Mouse (Mus musculus) olfactory bulb, adult 2 months (tissue): ENCODE results near the gene Kcnj1. TPM values are rescaled to one million over a fixed set of nuclear protein-coding genes. Genes with fewer than 3 reads are reported as not detected.

Experiments
- H3K27ac ChIP-seq: fragments of 200-500 bp; 2 replicates; pipeline ENCODE4 v1.5.1; 2012; ENCODE audit warnings: low read depth, low read length; ENCODE audit not compliant: insufficient read depth
- H3K4me1 ChIP-seq: fragments of 200-500 bp; 2 replicates; pipeline ENCODE4 v1.6.1; 2012; ENCODE audit warnings: low read length; ENCODE audit not compliant: control insufficient read depth, insufficient read depth
- H3K4me3 ChIP-seq: fragments of 200-500 bp; 2 replicates; pipeline ENCODE4 v1.5.1; 2012; ENCODE audit warnings: mild to moderate bottlenecking, low read depth, low read length, moderate library complexity; ENCODE audit not compliant: insufficient read depth
- CTCF ChIP-seq: fragments of 200-500 bp; IDR thresholded peaks from 2 replicates; pipeline ENCODE4 v1.5.1; 2012; ENCODE audit warnings: low read depth, mild to moderate bottlenecking, low read length, moderate library complexity; ENCODE audit not compliant: insufficient read depth
- POLR2A ChIP-seq: fragments of 200-500 bp; IDR thresholded peaks from 2 replicates; pipeline ENCODE4 v1.6.1; 2012; ENCODE audit warnings: mild to moderate bottlenecking, low read depth, low read length, moderate library complexity; ENCODE audit not compliant: insufficient read depth
- WGBS: fragments of 180-500 bp; shearing (Covaris S2); methylation state at CpG from one replicate; pipeline ENCODE4 v1.1.7; 2018; 5-methylcytosine and 5-hydroxymethylcytosine counted together
- polyA plus RNA-seq: library from polyadenylated mRNA; stranded (reverse); fragments of >200 nt; gene quantifications from 2 replicates; pipeline ENCODE4 v1.2.4, GENCODE M21; 2012; ENCODE audit warnings: low replicate concordance; ENCODE audit not compliant: missing spikeins, insufficient read depth, insufficient read length

Gene Kcnj1
- polyA plus RNA-seq, 1 experiment = not detected

- no peak overlapping the region for H3K27ac ChIP-seq
- H3K4me1 ChIP-seq = peaks cover 17% of the 10 kb centered on the region
- 73% methylated on average over 8 of the region's 8 CpGs for WGBS
- TF ChIP-seq CTCF (no peak), POLR2A (no peak)
- H3K4me3 ChIP-seq = no peak overlapping the region
These were observed 24.2 kb upstream of the Kcnj1 start for GRCm38 (mm10) chr9:32348096-32348495.

- H3K4me1 ChIP-seq = peaks cover 10% of the 10 kb centered on the region
- no peak overlapping the region for H3K27ac ChIP-seq
- WGBS = 92% methylated on average over 10 of the region's 10 CpGs
- H3K4me3 ChIP-seq = no peak overlapping the region
- TF ChIP-seq CTCF = no peak
These were observed 22.9 kb upstream of the Kcnj1 start for GRCm38 (mm10) chr9:32349344-32349743.

GRCm38 (mm10) chr9:32350332-32350731 lies 22.0 kb upstream of the Kcnj1 start:
- H3K27ac ChIP-seq = no peak overlapping the region
- TF ChIP-seq CTCF = no peak
- no peak for TF ChIP-seq POLR2A
- no peak overlapping the region for H3K4me3 ChIP-seq
- H3K4me1 ChIP-seq = peaks cover 4% of the 10 kb centered on the region
- 4% methylated on average over 6 of the region's 6 CpGs for WGBS

GRCm38 (mm10) chr9:32360770-32361169 lies 11.5 kb upstream of the Kcnj1 start:
- Histone ChIP-seq H3K4me3 (no peak overlapping the region), H3K27ac (no peak overlapping the region), H3K4me1 (no peaks in the 10 kb centered on the region)
- 79% methylated on average over 1 of the region's 1 CpGs for WGBS
- TF ChIP-seq POLR2A = no peak
- TF ChIP-seq CTCF = no peak

GRCm38 (mm10) chr9:32368812-32369211 lies 3.5 kb upstream of the Kcnj1 start:
- no peak for TF ChIP-seq POLR2A
- 34% methylated on average over 2 of the region's 2 CpGs for WGBS
- H3K4me3 ChIP-seq = no peak overlapping the region

GRCm38 (mm10) chr9:32369388-32369787 lies 2.9 kb upstream of the Kcnj1 start:
- no peak for TF ChIP-seq CTCF
- no peak for TF ChIP-seq POLR2A
- Histone ChIP-seq H3K4me1 (no peaks in the 10 kb centered on the region), H3K4me3 (no peak overlapping the region), H3K27ac (no peak overlapping the region)
- WGBS = 31% methylated on average over 6 of the region's 6 CpGs

More at GRCm38 (mm10) chr9:32368812-32369211, 3.5 kb upstream of the Kcnj1 start:
- Histone ChIP-seq H3K27ac (no peak overlapping the region), H3K4me1 (no peaks in the 10 kb centered on the region)

GRCm38 (mm10) chr9:32373656-32374055 lies 1.4 kb downstream of the Kcnj1 start:
- WGBS = 91% methylated on average over 6 of the region's 6 CpGs
- no peak overlapping the region for H3K27ac ChIP-seq
- no peak for TF ChIP-seq POLR2A
- no peak for TF ChIP-seq CTCF
- H3K4me3 ChIP-seq = no peak overlapping the region
- H3K4me1 ChIP-seq = no peaks in the 10 kb centered on the region

GRCm38 (mm10) chr9:32376031-32376430 lies 3.7 kb downstream of the Kcnj1 start:
- Histone ChIP-seq H3K27ac (no peak overlapping the region), H3K4me3 (no peak overlapping the region), H3K4me1 (no peaks in the 10 kb centered on the region)
- 90% methylated on average over 7 of the region's 7 CpGs for WGBS
- no peak for TF ChIP-seq POLR2A
- no peak for TF ChIP-seq CTCF

GRCm38 (mm10) chr9:32376863-32377590 lies 4.7 kb downstream of the Kcnj1 start:
- TF ChIP-seq POLR2A = no peak
- TF ChIP-seq CTCF = no peak
- no peak overlapping the region for H3K27ac ChIP-seq
- WGBS = 86% methylated on average over 5 of the region's 5 CpGs
- no peak overlapping the region for H3K4me3 ChIP-seq
- H3K4me1 ChIP-seq = no peaks in the 10 kb centered on the region

GRCm38 (mm10) chr9:32384906-32385305 lies 12.6 kb downstream of the Kcnj1 start:
- TF ChIP-seq POLR2A (no peak), CTCF (no peak)
- no peak overlapping the region for H3K27ac ChIP-seq
- H3K4me1 ChIP-seq = no peaks in the 10 kb centered on the region
- H3K4me3 ChIP-seq = no peak overlapping the region
- 83% methylated on average over 4 of the region's 4 CpGs for WGBS
